Mouse (Mus musculus) testis, postnatal 10 days (tissue): ENCODE measurements around the gene Gli2.

Source experiments
- DNase-seq: peaks from one replicate; pipeline ENCODE4 v3.0.0; 2021; ENCODE audit warnings: low spot score

Gli2 gene

GRCm38 (mm10) chr1:118941336-118941735 lies 112.1 kb downstream of the Gli2 start:
- DNase-seq = no peak

- no peak for DNase-seq
Observed at GRCm38 (mm10) chr1:118940269-118940840, 113.1 kb downstream of the Gli2 start.

GRCm38 (mm10) chr1:118938206-118938605 lies 115.2 kb downstream of the Gli2 start:
- no peak for DNase-seq

- no peak for DNase-seq
Observed at GRCm38 (mm10) chr1:118936108-118936507, 117.3 kb downstream of the Gli2 start.

GRCm38 (mm10) chr1:118935518-118935917 lies 117.9 kb downstream of the Gli2 start:
- DNase-seq = no peak

GRCm38 (mm10) chr1:118932167-118932566 lies 121.3 kb downstream of the Gli2 start:
- no peak for DNase-seq

GRCm38 (mm10) chr1:118927543-118928354 lies 125.7 kb downstream of the Gli2 start:
- DNase-seq = no peak

- no peak for DNase-seq
Observed at GRCm38 (mm10) chr1:118926556-118926955, 126.9 kb downstream of the Gli2 start.

- no peak for DNase-seq
Observed at GRCm38 (mm10) chr1:118922189-118922588, 131.2 kb downstream of the Gli2 start.

GRCm38 (mm10) chr1:118917520-118918220 lies 135.7 kb downstream of the Gli2 start:
- no peak for DNase-seq

- no peak for DNase-seq
Observed at GRCm38 (mm10) chr1:118916477-118917075, 136.8 kb downstream of the Gli2 start.

- no peak for DNase-seq
Observed at GRCm38 (mm10) chr1:118913414-118914385, 139.7 kb downstream of the Gli2 start.

GRCm38 (mm10) chr1:118912929-118913328 lies 140.5 kb downstream of the Gli2 start:
- no peak for DNase-seq

GRCm38 (mm10) chr1:118911427-118911727 lies 142.0 kb downstream of the Gli2 start:
- DNase-seq = no peak

- no peak for DNase-seq
Observed at GRCm38 (mm10) chr1:118910693-118911426, 142.6 kb downstream of the Gli2 start.

- DNase-seq = no peak
Observed at GRCm38 (mm10) chr1:118909051-118909450, 144.4 kb downstream of the Gli2 start.

GRCm38 (mm10) chr1:118907574-118907973 lies 145.8 kb downstream of the Gli2 start:
- no peak for DNase-seq

- DNase-seq = no peak
Observed at GRCm38 (mm10) chr1:118905319-118905718, 148.1 kb downstream of the Gli2 start.

GRCm38 (mm10) chr1:118904909-118905308 lies 148.5 kb downstream of the Gli2 start:
- no peak for DNase-seq

GRCm38 (mm10) chr1:118904431-118904830 lies 149.0 kb downstream of the Gli2 start:
- DNase-seq = no peak

GRCm38 (mm10) chr1:118903742-118904141 lies 149.7 kb downstream of the Gli2 start:
- DNase-seq = no peak
